Mouse (Mus musculus): ENCODE measurements at regions not wholly inside any gene's neighbourhood (a gene's known extent, or its start where the extent isn't known, plus 50 kb on each side); places are given as distances from the start of the nearest gene placed in this dataset.

DNA sequence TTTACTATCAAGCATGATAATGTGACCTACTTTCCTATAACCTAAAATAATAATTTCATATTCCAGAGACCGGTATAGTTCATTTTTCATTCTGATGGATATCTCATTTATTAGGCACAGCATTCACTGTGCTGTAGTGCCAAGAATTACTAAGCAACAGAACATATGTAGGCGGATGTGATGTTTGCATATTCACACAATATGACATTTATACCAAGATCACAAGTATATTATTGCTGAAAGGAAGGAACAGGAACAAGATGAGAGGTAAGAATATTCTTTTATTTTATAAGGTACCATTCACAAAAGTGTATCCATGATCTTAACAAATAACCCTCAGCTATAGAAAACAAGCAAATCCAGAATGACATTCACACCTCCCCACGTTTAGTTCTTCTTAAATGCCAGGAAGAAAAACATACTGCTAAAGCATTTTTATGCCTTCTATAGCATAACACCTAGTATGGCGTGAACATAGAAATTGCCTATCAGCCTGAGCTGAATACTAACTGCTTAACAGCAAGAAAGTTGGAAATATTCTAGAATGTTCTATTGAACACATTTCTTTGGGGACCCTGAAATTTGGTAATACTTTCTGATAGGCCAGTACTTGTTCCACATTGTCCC is 1062.8 kb upstream of the Acvr2a start:
- no peak for DNase-seq (ENCODE audit: low spot score in 2 of 2)

DNA sequence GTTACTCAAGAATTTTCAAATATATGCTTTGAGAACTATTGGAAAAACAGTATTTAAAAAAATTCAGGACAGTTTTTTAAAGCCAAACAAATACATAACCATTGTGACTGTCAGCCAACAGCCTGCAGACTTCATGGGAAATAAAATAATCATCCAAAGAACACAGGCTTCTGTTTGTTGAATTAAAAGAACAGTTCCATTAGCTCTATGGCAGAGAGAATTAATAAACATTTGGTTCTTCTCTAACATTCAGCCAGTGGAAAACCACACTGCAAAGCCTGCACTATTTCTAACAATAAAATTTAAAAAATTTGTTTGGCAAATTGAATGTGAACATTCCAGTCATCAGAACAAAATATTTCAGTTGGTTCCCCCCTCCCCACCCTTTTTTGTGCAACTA is 1058.2 kb upstream of the Acvr2a start:
- no peak for DNase-seq (ENCODE audit: low spot score in 2 of 2)

DNA sequence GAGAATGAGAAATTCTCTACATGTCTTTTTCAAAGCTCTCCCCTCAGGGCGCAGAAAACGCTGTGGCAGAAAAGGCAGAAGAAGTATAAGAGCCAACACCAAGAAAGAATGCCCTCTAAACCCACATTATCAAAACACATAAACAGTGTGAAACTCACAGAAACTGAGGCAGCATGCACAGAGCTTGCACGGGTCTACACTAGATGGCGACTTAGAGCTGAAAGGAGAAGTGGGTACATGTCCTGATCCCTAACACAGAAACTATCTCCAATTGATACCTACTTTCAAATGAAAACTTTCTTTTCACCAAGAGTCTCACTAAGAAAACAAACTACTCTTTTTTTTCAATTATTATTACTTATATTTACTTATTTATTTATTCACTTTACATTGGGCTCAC is 1057.7 kb upstream of the Acvr2a start:
- no peak for DNase-seq (ENCODE audit: low spot score in 2 of 2)

DNA sequence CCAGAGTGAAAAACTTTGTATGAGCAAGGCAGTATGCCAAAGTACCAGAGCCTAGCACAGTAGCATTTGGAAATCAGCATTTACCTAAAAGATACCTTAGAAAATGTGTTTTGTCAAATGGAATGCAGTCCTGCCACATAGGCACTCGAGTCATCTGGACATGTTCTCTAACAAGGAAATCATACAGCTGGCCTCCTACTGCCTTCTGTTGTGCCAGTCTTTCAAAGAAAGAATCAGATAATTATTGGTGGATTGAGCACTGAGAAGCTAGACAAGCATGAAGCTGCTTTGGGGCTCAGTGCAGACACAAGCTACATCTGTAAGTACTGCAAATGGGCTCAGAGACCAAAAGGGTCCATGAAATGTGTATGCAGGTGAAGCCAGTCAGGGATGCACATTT is 1038.1 kb upstream of the Acvr2a start:
- no peak for DNase-seq (ENCODE audit: low spot score in 2 of 2)

DNA sequence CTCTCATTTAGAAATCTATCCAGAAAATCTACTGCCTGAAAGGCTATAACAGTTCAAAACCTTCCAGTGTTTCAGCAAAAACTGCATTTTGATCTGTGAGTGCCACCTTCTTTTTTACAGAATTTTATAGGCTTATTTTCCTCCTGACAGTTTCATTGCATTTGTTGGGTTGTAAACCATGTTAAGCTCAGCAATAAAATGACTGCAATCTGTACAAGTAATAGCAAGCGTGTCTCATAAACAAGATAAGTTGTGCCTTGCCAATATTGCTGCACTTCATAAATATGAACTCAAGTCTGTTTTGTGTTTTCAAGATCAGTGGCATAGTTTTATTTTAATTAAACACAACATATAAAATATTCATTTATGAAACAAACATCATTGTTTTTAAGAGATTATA is 1036.9 kb upstream of the Acvr2a start:
- no peak for DNase-seq (ENCODE audit: low spot score in 2 of 2)

DNA sequence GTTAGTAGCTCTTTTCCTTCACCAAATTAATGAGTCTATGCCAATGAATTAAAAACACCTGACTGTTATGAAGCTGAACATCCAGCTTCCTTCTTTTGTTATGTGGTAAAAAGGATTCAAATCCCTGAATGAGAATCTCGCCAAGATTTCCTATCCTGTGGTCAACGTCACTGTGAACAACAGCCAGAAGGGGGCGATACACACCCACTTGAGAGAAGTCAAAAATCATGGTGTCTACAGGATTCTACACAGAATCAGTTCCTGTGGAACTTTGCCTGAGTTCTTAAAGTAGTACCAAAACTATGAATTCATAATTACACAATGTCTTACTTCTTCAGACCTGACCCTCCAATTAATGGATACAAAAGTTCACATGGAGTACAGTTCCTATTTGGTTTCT is 1028.1 kb upstream of the Acvr2a start:
- DNase-seq (ENCODE audit: low spot score in 2 of 2) = peak in 1 of 2 experiments; percentile 8

DNA sequence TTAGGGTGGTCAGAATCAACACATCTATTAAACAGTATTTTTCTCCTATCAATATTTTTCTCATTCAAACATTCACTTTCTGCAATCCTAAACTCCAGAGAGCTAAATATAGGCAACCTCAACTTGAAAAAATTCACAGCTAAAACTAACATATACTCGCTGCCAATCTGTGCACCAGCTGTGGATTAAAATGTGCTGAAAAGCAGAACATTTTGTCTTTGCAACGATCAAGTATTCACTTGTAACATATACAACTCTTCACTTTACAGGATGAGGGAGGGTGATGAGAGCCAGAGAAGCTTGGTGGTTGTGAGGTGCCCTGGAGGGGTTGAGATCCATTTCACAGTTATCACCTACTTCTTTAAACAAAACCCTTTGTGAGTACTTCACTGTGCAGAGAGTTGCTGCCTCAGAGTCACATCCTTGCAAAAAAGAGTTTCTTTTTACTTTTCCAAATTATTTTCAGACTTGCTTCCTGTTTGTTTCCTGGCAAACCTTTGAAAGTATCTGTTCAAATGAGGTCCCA is 991.1 kb upstream of the Acvr2a start:
- DNase-seq (ENCODE audit: low spot score in 2 of 2) = no peak

DNA sequence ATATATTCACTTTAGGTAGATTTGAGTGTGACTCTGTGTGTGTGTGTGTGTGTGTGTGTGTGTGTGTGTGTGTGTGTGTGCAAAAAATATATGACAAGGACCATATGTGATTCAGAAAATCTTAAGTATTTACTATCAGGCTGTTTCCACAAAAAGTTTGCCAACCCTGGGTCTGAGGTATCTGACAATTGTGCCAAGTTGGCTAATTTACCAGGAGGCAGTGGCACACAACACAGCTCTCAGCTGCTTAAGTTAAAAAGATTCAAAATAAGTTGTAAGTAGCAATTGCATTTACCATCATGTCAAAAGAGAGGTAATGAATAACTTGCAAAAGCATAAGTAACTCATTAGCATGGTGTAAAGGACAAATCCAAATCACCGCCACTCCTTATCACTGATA is 981.4 kb upstream of the Acvr2a start:
- no peak for DNase-seq (ENCODE audit: low spot score in 2 of 2)

DNA sequence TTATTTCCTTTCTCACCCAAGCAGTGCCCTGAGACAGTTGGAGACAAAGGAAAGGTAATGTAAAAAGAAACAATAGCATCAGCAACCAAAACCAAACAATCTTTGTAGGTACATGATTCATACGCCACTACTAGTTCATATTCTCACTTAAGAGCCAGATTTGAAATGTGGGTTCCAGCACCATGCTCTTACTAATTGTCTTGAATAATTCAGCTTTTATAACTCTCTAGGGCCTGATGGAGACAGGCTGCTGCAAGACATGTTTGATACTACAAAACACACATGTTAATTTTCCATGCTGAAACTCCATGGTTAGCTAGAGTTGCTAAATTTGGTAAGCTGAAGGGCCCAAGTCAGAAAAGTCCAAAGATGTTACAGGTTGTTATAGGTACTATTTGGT is 980.4 kb upstream of the Acvr2a start:
- DNase-seq (ENCODE audit: low spot score in 2 of 2) = no peak

DNA sequence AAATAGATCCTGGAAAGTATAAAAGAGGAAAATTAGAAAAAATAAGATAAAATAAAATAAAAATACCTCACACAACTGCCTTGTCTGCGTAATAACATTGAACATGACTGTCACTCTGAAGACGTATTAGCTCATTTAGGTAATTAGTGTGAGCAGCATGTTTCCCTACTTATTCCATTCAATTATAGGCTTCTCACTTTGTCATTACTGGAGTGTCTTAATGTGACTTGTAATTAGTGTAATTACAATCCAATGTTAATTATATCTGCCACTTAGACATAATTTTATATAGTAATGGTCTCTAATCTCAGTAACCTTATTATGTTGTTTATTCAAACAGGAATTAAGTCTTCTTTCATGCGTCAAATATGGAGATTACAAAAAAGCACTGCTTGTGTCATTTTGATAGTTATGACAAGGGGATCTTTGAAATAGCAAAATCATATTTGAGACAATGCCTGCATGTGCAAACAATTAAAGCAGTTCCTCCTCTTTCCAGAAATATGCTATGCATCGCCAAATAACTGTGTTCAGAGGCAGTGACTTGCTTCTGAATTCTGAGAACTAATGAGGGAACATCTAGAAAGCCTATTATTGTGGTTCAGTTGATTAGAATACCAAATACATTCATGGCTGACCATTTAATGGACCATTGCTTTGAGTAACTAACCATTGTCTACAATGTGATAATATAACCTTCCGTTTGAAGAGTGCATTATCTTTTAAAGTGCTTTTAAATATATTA is 979.7 kb upstream of the Acvr2a start:
- DNase-seq (ENCODE audit: low spot score in 2 of 2) = no peak

DNA sequence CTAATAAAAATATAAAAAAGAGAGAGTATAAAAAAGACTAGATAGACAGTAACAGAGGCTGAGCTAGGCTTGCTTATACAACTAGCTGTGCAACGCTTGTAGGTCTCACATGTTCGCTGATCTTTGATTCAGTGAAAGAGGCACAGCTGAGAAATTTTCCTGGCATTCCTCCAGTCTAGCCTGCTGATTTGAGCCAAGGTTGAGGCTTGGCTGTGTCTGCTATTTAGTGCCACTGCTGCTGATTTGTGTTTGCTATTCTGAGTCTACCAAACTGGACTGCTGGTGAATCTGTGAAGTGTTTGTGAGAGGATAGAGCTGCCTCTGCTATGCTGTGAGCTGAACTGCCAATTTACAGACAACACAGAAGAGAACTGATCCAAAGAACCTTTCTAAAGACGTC is 956.7 kb upstream of the Acvr2a start:
- no peak for DNase-seq (ENCODE audit: low spot score in 2 of 2)

DNA sequence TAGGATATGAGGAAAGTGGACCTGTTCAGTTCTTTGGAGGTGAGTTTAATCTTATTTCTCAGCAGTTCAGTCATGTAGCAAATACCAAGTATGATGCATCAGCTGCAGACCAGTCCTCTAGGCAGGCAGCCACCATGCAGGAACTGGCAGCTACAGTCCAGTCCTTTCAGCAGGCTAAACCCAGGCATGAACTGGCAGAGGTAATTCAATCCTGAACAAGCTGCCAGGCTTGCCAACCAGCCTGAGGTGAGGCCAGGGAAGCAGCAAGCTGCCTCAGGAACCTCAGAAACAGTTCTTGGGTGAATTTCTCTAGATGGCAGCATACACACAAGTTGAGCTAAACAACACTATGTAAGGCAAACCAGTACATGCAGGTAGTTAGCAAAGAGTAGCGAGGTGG is 951.5 kb upstream of the Acvr2a start:
- no peak for DNase-seq (ENCODE audit: low spot score in 2 of 2)

DNA sequence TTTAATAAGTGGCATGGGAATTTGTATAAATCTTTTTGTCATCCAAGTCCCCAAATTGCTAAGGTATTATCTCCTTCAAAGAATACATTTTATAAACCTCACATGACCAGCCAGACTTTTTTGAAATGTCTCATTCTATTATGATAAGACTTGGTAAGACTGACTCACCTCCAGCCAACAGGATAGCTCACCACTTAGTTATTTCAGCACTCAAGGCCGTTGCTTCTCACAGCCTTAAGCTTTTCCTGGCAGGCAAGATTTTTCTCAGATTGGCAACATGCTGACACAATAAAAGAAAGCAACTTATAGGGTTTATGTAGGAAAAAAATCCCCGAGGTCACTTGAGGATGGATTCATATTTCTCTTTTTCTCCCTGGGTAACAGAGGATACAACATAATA is 935.9 kb upstream of the Acvr2a start:
- no peak for DNase-seq (ENCODE audit: low spot score in 2 of 2)

DNA sequence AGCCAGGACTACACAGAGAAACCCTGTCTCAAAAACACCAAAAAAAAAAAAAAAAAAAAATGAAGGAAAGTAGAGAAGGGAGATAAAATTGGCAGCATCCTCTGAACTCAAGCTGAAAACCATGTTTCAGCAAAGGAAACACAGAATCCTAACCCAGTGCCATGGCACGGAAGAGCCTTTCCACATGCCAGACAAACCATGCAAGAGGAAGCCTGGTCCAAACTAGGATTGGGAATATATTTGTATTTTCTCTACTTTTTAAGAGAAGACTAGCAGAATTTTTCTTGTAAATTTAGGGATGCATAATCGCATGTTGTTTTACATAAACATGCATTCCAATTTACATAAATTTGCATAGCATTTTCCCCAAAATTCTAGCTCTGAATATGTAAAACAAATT is 934.8 kb upstream of the Acvr2a start:
- no peak for DNase-seq (ENCODE audit: low spot score in 2 of 2)

DNA sequence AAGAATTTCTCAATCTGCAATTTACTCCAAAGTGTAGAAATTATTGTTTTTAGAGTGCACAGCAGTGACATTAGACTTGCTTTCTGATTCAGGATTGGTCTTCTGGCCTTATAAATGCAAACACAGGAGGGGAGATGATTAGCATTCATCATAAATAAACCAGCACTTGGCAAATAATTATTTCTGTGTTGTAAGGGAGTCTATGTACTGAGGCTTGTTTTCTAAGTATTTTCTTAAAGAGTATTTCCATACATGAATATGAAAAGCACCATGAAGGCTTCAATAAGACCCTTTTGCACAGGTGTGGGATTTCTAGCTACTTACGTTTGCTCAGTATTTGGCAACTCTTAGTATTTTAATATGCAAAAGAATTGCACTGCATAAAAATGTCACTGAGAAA is 934.1 kb upstream of the Acvr2a start:
- DNase-seq (ENCODE audit: low spot score in 2 of 2) = no peak

DNA sequence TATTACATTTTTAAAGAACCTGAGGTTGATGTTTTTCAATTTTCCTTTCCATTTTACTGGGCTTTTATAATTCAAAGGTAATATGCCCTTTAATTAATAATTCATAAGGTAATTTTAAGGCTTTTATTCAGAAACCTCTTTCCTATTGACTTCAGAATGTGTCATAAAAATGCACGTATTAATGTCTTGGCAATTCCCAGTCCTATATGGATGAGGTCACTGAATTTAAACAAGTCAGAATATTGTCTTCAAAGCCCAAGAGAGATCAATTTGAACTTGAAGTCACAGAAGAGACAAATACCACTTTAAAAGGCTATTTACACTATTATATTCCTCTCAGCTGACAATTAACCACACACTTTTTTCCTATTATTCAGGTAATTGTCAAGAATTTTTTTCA is 925.7 kb upstream of the Acvr2a start:
- DNase-seq (ENCODE audit: low spot score in 2 of 2) = no peak

DNA sequence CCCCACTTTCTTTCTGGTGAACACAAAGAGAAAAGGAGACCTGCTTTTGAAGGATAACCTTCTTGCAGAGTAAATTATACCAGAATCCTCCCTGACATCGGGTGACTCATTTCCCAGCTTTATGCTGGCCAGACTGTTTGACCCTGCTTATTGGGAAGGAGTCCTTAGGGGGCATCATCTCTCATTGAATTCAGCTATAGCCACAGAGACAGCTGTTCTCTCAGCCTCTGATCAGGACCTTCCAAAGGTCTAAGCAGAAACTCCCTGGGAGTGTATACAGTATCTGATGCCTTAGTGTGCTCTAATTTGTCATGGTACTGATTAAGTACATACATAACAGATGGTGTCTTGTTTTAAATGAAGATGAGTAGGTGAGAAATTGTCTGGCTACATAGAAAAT is 922.5 kb upstream of the Acvr2a start:
- no peak for DNase-seq (ENCODE audit: low spot score in 2 of 2)

DNA sequence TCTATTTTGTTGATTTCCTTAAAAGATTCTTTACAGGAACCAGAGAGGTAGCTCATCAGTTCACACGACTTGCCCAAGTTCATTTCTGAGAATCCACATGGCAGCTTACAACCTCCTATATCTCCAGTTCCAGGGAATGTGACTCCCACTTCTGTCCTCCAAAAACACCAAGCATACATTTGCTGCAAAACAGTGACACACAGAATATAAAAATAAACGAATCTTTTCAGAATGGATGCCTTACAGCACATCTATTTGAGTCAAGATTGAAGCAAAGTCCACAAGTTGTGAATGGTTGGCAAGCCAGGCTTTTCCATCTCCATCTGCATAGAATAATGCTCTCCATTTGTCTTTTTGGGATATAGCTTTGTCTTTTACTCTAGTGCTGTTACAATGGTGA is 921.0 kb upstream of the Acvr2a start:
- no peak for DNase-seq (ENCODE audit: low spot score in 2 of 2)

DNA sequence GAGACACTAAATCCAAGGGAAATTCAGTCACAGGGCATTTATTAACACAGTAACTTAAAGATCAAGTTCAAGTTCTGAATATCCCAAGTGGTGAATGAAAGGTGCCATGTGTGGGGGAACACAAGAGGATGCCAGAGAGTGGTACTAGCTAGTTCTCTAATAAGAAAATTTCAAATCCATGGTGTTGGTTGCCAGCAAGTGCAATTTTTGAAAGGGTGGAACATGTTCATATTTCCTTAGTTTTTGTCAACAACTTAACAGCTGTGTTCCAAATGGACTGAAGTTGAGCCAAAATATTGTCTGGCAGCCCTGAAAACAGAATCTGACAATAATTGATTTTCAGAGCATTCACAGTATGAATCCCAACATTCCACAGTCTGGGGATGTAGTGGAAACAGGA is 919.1 kb upstream of the Acvr2a start:
- no peak for DNase-seq (ENCODE audit: low spot score in 2 of 2)

DNA sequence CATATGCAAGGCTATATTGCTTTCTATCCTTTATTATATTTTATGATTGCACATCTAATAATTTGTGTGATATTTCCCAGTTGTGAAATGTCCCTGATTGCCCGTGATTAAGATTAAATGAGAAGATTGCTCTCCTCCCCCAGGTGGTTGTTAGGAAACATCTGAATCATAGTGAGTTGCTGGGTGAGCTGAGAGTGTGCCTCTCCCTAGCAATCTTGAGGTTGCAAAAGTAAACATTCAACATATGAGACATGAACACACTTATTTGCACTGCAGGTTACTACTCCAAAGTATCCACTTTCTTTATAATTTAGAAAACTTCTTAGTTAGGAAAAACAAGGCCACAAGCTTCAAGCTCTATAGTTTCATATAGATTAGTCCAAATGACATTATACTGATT is 899.6 kb upstream of the Acvr2a start:
- no peak for DNase-seq (ENCODE audit: low spot score in 2 of 2)

DNA sequence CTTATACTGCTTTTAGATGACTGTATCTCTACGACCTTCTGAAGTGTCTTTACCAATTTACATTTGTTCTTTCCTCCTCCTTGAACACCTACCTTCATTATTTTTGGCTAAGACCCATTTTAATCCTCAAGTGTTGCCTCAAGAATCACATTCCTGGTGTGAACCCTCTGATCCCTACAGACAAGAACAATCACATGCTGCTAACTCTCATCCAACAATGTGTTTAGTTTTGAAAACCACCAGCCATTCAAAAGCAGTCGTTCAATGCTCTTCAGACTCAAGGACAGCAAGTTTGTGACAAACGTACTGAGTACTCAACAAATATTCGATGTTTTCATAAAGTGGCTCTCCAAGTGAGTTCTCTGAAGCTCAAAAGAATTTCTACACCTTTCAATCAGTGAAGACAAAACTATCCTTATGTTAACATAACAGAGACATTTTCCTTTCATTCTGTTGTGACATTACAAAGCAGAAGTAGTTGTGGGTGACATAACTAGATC is 898.9 kb upstream of the Acvr2a start:
- no peak for DNase-seq (ENCODE audit: low spot score in 2 of 2)

DNA sequence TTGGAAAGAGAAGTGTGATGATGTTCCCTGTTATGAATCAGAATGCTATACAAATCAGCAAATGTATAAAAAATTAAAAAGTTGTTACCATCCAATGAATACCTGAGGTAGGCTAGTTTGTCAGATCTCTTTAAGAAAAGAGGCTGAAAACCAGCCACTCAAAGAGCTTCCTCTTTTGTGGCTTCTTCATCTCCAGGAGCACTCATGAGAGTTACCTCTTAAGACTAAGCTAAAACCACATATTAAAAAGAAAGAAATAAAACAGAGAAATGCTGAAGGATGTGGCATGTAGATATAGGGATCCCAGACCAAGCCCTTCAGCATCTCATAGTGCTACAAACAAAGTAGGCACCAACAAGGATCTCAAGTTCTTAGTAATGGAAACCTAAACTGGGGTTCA is 890.9 kb upstream of the Acvr2a start:
- DNase-seq (ENCODE audit: low spot score in 2 of 2) = no peak

DNA sequence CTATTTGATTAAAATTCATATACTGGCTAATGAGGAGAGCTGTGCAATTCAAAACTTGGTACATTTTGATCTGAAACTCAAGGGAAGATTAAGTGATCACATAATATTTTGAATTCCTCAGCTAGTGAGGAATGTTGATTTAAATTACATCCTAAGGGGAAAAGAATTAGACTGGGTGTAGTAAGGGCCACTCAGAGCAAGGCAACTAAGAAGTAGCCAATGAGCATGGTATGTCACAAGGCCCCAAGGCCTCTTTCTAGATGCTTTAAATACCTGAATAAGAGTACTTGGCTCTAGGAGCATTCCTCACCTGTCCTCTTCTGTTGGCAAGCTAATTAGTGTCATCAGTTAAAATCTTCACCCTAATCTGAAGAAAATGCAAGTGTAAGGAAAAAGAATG is 887.3 kb upstream of the Acvr2a start:
- no peak for DNase-seq (ENCODE audit: low spot score in 2 of 2)

DNA sequence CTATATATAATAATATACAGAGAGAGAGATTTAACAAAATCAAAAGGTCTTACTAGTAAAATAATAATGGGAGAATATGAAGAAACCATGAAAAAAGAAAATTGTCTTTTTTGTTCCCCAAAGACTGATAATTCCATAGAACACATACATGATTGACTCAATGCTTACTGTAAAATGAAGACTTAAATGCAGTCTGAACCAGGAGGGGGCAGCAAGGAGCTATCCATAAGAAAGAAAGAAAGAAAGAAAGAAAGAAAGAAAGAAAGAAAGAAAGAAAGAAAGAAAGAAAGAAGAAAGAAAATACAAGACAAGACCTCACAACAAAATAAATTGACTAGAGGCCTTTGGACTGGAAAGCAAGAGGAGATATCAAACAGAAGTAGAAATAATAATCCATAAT is 868.8 kb upstream of the Acvr2a start:
- no peak for DNase-seq (ENCODE audit: low spot score in 2 of 2)

Measured in thymus, postnatal 10 days (tissue).